Mouse (Mus musculus) left cerebral cortex, postnatal 25 days (tissue): Measurements from ENCODE around the gene Gm1043. TPM values are rescaled to one million over a fixed set of nuclear protein-coding genes. Genes with fewer than 3 reads are reported as not detected.
A peak's percentile ranks its signal among the peaks of the same experiment; 100 is the strongest.

Experiments used
- DNase-seq, 2 experiments: peaks; one replicate each; pipeline ENCODE4 v3.0.0; 2022; ENCODE audit warnings: low spot score in 2 of 2, mixed read lengths in 1 of 2
- intact Hi-C: fragments of 180-260 bp; cut with DNase I; formaldehyde crosslinking; loops from one replicate; pipeline ENCODE4 v1.15.1; 2025
- total RNA-seq, 2 experiments: library from RNA; stranded (reverse); gene quantifications; 2 replicates each; pipeline ENCODE4 v1.2.3; 2021

Gm1043 gene
- total RNA-seq, 2 experiments from 2014 or later: 32.2 to 38.5 TPM

DNA sequence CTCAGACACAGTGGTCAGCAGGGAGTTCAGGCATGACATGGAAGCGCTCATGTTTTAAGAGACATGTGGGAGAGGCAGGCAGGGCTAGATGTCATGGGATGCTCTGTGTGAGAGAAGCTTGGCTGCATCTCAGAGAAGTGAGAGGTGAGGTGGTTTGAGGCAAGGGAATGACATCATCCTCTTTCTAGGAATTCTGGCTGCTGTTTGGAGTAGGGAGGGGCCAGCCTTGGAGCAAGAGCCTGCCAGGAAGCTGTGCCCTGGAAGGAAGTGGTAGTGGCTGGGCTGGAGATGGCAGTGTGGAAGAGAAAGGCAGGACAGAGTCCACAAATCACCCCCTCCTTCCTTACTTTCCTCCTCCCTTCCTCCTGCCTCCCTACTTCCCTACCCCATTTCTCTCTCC is 140.5 kb downstream of the Gm1043 start:
- DNase-seq: peak in 1 of 2 experiments; percentile 52
- intact Hi-C loops: no loop called here

DNA sequence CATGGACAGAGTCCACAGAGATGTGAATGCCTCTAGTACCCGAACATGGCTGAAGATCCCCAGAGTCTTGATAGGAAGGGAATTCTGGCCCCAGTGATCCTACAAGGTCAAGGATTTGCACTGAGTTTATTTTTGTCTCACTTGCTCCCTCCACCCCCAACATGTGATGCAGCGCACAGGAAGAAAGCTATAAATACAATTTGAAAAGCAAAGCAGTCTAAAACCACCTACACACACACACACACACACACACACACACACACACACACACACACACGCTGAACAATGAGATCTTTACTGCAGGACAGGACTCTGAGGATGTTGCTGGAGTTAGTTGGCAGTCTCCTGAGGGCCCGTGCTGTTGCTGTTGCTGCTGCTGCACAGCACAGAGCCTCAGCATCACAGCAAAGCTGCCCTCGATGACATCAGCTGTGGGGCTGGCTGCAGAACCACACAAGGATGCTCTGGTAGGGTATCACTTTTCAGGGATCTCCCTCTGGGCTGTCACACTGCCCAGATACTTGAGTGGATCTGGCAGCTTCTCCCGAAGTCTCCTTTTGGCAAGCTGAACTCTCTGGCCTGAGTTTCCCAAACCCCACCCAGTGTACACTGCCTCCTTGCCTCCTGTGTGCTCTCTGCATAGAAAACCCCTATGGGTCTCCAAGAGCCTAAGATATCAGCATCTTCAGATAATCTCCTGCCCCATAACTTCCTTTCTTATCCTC is 142.9 kb downstream of the Gm1043 start:
- peak in 1 of 2 experiments; percentile 69 for DNase-seq
- intact Hi-C loops: no loop called here

DNA sequence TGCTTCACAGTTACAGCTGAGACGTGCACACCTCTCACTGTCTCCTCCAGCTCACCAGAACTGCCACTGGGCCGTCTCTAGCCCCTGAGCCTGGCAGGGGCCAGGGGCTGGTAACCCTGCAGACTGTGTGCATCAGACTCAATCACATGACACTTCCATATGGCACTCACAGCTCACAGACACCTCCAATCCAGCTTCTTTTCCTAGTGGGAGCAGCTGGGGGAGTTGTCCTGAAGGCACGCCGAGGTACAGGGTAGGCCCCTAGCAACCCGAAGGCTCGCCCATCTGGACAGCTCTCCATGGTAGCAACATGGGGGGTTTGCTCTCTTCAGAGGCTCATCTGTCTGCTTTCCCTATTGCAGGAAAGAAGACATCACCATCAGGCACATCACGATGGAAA is 143.7 kb downstream of the Gm1043 start:
- intact Hi-C loops: no loop called here
- DNase-seq: no peak

DNA sequence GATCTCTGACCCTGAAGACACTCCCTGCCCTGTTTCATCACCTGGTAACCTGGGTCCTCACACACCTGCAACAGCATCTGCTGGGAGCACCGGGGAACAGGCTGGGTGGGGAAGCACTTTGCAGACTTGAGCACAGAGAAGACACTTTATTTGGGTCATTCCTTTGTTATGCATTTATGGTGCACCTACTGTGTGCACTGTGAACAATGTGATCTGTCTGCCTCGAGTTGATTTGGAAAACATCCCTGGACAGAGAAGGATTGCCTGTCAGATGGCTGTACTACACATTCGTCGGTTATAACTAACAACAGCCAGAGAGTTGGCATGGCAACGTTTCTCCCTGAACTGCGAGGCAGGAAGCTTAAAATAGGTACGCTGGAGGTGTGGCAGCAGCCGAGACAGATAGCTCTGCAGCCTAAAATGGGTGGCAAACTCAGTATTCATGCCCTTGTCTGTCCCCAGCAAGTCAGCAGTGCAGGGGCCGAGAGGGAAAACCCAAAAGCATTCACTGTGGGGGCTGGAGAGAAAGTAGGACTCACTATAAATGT is 147.9 kb downstream of the Gm1043 start:
- intact Hi-C loops: no loop called here
- peak; percentile 79 to 96 for DNase-seq

DNA sequence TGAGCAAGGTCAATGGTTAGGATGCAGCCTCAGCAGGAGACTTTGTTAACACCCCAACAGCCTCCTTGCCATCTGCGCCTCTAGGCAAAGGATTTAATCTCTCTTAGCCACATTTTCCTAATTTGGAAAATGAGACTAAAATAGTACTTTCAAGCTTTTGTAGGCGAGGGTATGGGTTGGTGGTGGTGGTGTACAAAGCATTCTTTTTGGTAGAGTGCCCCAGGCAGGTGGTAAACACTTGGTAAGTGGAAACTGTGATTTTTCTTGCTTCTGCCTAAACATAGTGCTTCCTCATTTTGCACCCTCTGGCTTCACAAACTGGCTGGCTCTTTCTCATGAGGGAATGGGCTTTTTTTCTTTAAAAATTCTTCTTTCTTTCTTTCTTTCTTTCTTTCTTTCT is 153.5 kb downstream of the Gm1043 start:
- peak in 1 of 2 experiments; percentile 85 for DNase-seq
- intact Hi-C loops: no loop called here

DNA sequence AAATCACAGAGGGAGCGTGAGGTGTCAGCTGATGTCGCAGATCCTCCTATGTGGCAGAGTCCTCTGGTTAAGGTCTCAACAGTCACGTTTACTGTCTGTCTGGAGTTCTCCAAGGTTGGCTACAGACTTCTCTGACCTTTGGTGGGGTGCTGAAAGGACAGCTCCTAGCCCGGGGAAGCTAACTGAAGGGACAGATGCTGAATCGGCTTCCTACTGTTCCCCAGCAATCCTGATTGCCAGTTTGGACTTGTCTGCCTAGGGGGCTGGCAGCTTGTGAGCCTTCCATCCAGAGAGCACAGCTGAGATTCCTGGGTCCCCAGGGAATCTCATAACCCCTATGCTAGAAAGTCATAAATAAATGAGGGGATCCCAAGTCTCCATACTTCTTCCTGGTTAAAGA is 155.4 kb downstream of the Gm1043 start:
- intact Hi-C loops: no loop called here
- DNase-seq: no peak

DNA sequence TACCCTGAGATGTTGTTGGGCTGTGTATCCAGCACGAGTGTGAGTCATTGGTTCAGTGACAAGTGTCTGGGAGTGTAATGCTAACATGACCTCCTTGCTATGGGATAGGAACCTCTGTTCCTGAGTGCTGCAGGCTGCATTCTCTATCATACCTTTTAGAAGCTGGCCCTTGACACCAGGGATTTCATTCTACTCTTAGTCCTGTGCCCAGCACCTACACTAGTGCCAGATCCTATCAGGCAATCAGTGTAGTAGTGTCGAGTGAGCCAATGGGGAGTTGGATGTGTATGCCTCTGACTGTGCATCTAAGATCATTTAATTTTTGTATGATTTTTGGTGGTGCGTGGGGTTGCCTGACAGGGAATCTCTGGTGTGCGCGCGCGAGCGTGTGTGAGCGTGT is 156.1 kb downstream of the Gm1043 start:
- DNase-seq: no peak
- intact Hi-C loops: no loop called here

DNA sequence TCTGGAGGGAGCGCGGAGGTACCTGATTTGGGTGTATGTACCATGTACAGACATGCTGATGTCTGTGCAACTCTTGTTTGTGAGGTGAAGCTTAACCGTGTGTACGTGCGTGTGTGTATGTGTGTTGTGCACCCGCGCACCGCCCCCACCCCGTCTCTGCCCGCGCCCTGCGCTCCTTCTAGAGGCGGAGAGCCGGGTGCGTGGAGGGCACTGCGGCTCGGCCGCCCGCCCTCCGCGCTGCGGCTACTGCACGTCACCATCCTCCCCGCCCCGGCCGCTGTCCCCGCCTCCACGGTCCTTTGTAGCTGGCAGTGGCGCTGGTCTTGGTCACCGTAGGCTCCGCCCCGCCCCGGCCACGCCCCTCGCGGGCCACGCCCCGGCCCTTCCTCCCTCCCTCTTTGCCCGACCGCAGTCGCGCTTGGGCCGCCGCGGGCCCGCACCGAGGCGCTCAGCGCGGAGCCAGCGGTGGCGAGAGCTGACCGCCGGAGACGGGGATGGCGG is 156.5 kb downstream of the Gm1043 start, which contains the start of gene Crmp1:
Gene Crmp1 (plus strand): TSS at position 290 of the 501 bp plus-strand sequence.
- DNase-seq: peak; percentile 88 to 93
- intact Hi-C loops: no loop called here

DNA sequence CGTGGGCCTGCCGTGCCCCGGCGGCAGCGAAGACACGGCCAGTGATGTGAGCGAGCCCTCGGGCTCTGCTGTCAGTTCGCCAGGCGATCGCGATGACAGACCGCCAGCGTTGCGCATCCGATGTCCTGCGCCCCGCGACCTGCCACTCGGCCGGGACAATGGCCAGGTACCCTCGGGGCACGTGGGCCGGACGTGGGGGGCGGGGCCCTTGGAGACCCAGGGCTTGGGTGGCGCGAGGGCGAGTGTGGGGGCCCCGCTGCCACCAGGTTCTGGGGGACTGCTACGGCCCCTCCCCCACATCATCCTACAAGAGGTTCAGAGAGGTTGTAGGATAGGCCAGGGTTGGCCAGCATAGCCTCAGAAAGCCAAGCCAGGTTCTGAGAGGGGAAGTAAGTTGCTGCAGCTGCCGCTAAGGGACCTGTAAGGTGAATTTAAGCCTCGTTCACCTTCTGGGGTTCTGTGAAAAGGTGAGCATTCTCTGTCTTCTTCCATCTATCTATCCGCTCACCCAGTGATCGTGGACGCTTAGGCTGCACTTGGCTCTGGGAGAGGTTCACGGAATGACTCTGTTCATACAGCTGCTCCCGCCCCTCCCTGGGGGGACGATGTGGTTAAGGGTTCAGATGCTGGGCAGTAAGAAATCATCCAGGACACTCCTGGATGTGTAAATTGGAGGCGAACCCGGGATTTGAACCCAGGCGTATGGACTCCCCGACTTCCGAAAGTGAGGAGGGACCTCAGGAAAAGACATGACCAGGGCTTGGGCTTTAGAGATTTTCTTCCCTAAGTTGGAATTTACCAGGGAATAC is 157.4 kb downstream of the Gm1043 start:
- intact Hi-C loops: no loop called here
- DNase-seq: no peak

DNA sequence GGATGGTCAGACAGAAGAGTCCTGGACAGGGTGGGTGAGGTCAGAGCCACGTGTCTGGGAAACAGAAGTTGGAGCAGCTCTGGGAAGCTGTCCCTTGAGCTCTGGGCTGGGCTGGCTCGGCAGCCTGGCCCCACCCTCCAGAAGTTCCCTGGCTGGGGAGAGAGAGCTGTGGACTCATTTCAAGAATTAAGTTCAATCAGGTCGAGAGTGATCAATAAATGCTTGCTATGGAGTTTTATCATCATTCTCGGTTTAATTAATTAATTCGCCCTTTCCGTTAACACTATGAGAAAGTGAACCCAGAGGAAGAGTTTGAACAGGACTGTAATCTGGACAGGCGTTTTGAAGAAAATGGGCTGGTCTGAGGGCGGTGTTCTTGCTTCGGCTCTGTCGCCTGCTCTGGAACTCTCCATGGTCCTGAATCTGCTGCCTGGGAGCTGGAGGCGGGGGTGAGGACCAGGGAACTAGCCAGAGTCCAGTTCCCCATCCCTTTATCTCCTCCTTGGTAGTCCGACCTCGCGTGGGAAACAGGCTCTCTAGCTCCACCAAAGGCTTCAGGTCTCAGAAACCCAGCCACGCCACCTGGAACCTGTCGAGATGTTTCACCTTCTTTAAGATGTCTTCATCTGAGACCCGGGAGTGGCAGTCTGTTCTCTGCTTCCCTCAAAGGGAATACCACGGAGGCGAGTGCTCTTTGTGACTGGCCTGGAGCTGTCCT is 158.2 kb downstream of the Gm1043 start:
- DNase-seq: no peak
- intact Hi-C loops: no loop called here

DNA sequence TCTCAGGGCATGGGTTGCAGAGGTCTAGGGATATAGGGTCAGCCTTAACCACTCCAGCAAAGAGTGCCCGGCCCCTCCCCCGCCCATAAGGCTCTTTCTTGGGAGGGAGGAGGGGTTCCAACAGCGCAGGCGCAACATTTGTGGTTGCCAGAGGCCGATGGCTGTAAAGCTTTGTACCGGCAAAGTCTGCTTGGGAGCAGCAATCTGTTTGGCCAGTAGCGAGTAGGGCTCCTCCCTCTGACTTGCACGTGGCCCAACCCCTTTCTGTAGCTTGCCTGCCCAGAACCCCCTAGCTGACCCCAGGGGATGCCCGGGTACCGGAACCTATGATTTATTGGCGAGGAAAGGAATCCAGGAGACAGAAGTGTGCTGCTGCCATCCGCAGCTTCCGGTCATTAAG is 159.0 kb downstream of the Gm1043 start:
- peak; percentile 74 to 86 for DNase-seq
- intact Hi-C loops: loop anchor here (2.0 kb wide), 2 partner anchors 45 to 67 kb away; no protein-coding TSS in a partner anchor

DNA sequence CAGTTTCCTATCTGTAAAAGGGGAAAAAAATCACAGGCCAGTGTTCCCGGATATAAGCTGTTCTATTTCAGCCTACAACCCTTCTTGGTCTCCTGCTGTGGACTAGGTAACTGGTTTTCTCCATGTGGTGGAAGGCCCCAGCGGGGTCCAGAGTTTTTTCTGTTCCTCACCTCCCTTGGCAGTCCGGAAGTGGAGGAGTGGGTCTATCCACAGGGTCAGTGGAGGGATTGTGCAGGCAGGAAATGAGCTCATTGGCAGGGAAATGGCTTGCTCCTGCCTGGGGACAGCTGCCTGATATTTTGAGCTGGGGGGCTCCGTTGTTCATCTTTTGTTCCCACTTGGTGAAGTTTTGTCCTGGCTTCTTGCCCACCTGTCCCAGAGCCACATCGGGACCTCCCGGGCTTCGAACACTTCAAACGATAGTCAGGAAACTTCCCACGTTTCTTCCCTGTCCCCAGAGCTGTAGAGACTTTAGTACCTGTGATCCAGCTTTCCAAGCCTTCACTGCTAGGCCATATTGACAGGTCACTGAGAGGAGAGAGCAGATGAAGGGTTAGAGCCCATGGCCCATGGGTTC is 159.6 kb downstream of the Gm1043 start:
- no peak for DNase-seq
- intact Hi-C loops: loop anchor here (2.0 kb wide), 2 partner anchors 44 to 68 kb away; no protein-coding TSS in a partner anchor

DNA sequence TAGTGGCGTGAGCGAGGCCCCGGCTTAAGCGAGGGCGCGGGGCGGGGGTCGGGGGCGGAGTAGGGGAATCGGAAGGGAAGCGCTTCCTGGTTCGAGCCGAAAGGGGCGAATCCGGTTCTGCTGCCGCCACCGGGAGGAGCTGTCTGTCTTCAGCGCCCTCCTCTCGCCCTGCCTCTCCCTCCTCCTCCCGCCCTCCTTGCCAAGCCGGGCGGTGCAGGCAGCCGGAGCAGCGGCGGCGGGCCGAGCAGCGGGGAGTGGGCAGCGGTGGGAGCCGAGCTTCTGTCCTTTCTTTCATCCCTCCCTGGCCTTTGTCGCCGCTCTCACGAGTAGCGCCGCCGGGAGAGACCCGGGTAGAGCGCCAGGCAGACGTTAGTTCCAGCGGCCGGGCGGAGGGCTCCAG is 160.5 kb downstream of the Gm1043 start:
- intact Hi-C loops: loop anchor here (2.0 kb wide), 2 partner anchors 43 to 69 kb away; no protein-coding TSS in a partner anchor
- DNase-seq: peak; percentile 79 to 88

DNA sequence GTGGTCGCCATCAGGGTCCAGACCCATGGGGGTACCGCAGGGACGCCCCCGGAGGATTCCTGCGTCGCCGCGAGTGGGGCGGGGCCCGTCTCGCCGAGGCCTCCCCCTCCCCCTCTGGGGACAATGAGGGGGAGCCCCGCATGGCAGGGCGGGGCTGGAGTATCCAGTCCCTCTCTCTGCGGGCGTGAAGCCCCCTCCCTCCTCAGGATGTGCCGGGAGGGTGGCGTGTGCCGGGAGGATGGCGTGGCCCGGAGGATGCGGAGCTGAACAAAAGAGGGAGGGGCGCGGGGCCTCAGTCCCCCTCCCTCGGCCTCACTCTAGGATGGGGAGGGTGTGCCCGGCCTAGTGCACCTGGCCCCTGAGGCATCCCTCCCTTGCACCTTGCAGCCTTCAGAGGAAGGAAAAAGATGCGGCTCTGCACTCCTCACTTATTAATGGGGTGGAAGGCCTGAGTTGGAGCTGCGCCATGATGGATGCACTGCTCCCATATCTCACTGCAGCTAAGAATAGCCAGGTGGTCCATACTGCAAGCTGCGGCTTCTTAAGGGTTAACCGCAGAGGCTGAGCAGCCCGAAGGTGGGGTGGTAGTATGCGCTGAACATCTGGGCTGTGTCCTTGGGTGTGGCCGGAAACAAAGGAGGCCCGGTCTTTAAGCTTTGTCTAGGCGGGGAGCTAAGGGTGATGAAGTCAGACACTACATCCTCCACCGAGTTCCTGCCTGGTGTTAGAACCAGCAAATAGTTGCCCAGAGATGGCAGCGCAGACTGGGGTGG is 161.2 kb downstream of the Gm1043 start:
- intact Hi-C loops: no loop called here
- no peak for DNase-seq

DNA sequence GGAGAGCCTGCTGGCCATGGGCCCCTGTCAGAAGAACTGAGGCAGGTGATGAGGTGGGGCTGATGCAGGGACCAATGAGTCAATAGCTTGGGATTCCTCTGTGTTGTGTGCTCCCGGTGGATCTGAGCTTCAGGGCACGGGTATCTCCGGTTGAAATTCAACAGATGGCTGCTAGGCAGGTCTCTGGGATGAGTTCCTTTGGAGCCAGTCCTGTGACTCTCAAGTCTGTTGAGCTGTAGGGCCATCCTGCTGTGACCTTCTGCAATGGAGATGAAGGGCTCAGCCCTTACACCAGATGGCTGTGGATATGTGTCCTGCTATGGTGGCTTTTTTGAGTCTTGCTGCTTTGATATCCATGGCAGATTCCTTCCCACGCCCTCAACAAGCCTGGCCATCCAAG is 162.3 kb downstream of the Gm1043 start:
- intact Hi-C loops: no loop called here
- no peak for DNase-seq

DNA sequence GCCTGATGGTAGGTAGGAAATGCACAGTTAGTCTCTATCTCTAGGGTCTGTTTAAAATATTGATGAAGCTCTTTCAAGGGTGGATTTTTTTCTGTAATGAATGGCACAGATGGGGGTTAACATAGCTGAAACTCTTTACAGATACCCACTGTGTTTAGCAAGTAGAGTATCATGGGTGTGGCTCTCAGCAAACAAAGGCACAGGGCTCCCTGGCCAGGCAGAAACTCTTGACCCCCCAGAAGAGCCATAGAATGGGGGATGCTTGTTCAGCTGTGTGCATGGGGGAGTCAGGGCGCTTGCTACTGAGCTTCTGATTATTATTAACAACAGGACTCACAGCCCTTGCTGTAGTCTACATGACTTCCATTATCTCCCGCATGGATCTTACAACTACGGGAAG is 163.7 kb downstream of the Gm1043 start:
- DNase-seq: no peak

DNA sequence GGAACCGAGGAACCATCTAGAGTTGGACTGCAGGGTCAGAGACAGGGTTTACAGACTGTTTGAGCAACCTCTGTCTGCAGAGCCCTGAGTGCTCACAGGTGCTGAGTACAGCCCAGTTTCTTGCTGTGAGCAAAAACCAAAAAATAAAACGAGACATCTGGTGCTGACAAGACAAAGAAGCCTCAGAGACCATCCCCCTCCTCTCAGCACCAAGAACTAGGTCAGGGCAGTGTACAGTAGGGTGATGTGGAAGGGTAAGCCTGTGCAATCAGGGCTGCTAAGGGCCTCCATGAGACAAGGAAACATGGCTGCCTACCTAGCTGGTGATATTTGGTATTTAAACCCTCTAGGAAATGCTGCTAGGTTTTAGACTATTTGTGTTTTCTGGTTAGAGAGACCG is 166.4 kb downstream of the Gm1043 start:
- DNase-seq: no peak
- intact Hi-C loops: no loop called here

More for the DNA sequence above, 163.7 kb downstream of the Gm1043 start:
- intact Hi-C loops: no loop called here

DNA sequence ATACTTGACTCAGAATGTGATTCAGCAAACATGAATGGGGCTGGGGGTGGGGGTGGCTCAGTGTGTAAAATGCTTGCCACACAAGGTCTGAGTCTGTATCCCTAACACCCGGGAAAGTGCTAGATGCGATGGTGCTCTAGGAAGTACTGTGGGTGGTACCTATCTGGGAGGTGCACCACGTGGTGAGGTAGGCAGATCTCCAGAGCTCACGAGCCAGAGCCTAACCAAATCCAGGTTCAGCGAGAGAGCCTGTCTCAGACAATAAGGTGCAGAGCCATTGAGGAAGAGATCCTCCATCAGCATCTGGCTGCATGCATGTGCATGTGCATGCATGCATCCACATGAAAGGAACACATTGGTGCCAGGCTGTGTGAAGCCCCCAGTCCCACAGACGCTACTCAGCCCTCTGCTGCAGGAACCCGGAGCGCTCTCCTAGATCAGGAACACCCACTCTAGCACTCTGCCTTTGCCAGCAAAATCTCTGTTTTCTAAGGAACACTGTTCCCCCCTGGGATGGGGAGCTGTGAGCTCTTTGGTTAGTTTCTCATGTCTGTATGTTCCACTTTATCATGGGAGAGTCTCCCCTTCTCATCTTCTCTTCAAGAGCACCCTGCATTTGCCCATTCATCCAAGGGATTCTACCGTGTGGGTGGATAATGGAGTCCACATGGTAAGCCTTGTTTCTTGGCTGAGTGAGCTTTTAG is 167.1 kb downstream of the Gm1043 start:
- intact Hi-C loops: no loop called here
- peak; percentile 50 to 86 for DNase-seq
